Mouse (Mus musculus): ENCODE measurements around the gene Calb2.

Calb2 gene

DNA sequence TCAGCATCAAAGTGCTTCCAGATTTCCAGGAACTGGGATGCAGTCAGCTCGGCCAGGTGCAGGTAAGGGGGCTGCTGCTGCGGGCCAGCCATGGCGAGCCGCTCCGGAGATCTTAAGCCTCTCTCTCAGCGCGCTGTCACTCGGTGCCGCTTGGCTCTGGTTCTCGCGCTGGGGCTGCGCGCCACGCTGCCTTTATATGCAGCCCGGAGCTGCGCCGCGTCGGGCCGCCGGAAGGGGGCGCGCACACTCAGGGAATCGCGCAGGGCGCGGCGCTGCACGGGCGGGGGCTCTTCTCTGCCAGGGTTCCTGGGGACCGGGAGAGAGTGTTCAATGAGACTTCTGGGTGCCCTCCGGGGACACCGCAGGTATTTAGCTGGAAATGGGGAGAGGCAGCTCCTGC lies at the start of gene Calb2:
Gene Calb2, minus strand, starts transcription at position 165 of the 400 bp plus-strand sequence.
- no peak for DNase-seq (ENCODE audit: low read depth)

DNA sequence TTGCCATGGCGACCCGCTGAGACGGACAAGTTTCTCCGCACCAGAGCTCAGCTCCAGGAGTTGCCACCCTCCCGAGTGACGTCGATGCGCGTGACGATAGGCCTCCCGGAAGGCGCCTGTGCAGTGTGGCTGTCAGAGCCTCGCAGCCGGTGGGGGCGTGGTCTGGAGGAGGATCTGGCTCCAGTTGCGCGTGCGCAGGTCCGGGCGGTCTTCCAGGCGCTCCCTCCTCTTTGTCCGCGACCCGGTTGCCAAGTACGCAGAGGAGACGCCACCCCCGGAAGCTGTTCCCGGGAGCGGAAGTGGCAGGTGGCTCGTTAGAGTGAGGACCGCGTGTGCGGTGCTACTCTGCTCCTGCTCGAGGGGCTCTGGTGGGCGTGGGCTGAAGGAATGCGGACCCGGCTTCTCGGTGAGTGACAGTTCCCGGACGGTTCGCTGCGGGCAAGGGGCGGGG lies 49.7 kb upstream of the Calb2 start:
- DNase-seq (ENCODE audit: low read depth) = peak; percentile 98

DNA sequence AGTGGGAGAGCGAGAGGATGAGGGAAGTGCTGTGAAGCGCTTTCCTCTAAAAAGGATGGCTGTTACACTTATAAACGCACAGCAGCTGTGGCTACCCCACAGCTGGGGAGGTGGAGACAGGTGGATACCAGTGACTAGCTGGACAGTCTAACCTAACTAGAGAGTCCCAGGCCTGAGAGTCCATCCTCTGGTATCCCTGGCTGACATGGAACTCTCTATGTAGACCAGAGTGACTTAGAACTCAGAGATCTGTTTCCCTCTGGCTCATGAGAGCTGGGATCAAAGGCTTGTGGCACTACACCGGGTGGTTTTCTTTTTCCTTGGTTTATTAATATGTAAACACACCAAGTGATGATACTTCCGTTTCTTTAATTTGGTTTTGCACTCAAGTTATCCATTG lies 49.2 kb upstream of the Calb2 start:
- DNase-seq (ENCODE audit: low read depth) = no peak

DNA sequence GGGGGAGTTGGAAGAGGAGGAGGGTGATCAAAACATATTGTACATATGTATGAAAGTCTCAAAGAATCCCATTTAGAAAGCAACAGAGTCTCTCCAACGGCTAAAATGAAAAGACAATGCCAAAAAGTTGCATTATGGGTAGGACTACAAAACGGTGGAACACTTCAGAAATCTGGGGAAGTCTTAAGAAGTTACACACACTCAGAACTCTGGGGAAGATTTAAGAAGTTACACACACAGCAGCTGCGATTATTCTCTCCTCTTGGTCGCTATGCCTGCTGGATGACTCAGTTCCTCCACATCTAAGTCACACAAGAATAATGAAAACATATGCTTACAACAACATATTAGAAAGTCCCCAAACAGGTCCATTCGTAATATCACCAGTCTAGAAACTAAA lies 48.2 kb upstream of the Calb2 start:
- DNase-seq (ENCODE audit: low read depth) = peak; percentile 7

DNA sequence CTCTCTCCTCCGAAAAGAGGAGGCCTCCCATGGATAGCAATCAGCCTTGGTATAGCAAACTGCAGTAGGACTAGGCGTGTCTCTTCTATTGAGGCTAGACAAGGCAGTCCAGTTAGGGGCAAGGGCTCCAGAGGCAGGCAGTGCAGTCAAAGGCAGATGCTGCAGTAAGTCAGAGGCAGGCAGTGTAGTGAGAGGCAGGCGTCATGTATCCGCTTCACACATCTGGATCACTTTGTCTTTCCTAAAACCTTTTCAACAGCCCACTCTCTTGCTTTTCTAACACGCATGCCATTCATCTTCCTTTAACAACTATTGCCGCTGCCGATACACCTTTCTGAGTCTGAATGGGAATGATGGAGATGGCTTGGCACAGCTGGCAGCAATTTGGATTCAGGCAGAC lies 47.4 kb upstream of the Calb2 start, which contains the start of gene Cmtr2:
Gene Cmtr2, plus strand, starts transcription at position 301 of the 400 bp plus-strand sequence.
- DNase-seq (ENCODE audit: low read depth) = no peak

DNA sequence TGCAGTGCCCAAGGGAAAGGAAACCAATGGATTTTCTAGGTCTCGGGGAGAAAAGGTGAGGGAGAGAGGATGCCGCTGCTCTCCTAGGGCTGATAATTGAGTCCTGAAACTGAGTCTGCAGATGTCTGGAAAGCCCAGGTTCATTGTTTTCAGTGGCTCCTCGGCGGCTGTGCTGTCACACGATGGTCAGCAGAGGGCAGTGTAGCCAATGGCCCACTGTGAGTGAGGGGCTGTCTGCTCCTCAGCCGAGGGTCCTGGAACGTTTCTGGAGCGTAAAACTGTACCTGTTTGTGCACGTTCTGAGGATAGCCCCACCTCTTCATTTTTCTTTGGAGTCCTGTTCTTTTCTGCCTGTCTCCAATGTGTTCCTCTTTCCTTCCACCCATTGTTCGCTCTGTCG lies 33.8 kb upstream of the Calb2 start:
- no peak for DNase-seq (ENCODE audit: low read depth)

DNA sequence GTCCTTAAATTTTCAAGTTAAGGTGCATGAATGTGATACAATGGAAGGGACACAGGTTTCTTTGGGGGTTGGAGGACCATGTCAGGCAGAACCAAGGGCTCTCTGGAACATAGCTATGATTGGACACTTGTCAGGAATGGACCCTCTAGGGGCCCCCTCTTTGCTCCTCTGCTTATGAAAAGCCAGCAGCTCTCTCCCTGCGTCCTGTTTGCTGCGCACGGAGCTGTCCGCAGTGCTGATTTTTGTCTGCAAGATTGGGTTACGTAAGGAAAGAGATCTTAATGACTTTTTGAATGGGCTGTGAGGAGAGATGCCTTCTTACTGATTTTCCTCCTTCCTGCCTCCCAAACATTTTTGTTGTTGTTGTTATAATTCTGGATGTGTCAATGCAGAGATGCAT lies 28.7 kb upstream of the Calb2 start:
- no peak for DNase-seq (ENCODE audit: low read depth)

DNA sequence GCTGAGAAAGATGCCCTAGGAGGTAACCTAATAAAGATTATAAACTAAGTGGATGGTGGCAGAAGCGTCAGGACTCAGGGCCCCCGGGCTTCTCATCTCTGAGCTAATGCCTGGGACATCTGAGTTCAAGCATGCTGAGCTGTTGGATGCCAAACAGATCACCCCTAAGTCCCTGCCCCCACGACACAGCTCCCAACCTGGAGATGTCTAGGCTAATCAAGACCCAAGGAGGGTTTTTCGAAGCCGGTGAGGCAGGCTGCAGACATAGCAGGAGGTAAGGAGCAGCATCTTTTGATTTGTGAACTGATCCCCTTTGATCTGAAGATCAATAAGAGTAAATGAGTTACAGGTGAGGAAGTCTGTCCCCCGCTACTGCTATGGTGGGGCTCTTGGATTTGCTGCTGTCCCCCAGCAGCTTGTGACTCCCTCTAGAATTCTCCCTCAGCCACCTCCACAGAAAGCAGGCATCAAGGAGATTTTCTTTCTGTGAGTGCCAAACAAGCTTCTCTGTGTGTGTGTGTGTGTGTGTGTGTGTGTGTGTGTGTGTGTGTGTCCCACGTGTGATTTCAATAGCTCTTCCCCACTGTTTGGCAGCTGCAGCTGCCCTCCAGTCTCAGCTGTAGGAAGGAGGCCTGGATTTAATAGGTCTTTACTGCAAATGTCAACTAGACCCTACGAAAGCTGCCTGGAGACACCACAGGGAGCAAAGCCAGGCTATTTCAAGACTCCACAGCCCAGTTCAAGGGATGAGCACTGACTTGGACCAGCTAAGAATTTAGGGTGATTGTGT lies 21.1 kb upstream of the Calb2 start:
- DNase-seq (ENCODE audit: low read depth) = no peak

DNA sequence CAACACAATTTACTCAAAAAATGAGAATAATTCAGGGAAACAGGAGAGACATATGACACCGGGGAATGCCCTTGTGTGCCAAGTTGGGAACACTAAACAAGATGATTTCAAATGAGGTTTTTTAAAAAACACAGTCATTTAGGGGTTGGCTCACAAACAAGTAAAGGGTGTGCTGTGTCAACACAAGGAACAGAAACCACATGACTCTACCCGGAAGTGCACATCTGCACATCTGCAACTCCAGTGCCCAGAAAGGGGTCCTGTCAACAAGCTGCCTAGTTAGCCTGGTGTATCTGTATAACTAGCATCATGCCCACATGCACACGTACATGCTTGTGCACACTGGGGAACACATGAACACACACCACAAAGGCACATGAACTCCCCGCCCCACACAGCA lies 17.5 kb upstream of the Calb2 start:
- DNase-seq (ENCODE audit: low read depth) = no peak

DNA sequence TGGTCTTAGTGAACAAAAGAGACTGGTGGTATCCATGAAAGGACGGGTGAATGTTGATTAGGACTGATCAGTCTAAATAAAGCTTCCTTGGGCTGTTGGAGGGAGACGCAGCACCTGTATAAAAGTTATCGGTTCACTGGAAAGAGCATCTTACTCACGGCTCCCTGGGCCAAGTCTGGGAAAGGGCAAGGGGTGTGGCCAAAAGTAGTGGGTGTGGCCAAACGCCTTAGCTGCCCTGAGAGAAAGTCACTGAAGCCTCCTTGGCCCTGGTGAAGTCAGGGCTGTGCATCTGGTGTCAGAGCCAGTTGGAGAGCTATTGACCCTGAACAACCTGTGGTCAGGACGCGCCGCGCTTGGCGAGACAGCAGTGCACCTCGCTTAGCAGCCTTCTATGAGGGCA lies 15.7 kb upstream of the Calb2 start:
- DNase-seq (ENCODE audit: low read depth) = no peak

DNA sequence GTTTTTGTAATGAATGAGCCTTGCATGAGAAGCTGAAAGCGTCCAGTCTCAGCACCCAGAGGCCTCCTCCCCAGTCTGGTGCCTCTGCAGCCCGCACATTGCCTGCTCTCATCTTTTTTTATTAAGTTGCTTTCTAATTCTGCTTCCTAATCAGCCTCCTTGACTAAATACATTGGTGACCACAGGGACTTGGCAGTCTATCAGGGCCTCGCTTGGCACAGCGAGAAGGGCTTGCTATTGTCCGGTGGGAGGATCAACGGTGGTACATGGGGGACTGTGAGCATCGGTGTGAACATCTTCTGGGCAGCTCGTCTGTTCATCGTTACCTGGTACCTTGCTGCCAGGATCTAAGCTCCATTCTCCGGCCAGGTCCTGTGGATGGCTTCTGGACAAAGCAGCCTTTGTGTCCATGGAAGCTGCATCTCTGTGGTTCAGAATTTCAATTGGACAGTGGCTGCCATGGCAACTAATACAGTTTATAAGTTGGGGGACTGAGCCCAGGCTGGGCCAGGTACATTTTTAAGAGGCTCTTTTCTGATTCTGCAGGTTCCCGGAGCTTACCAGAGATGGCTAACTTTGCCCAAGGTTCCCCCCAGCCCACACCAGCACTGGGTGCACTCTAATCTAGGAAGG lies 14.8 kb upstream of the Calb2 start:
- no peak for DNase-seq (ENCODE audit: low read depth)

DNA sequence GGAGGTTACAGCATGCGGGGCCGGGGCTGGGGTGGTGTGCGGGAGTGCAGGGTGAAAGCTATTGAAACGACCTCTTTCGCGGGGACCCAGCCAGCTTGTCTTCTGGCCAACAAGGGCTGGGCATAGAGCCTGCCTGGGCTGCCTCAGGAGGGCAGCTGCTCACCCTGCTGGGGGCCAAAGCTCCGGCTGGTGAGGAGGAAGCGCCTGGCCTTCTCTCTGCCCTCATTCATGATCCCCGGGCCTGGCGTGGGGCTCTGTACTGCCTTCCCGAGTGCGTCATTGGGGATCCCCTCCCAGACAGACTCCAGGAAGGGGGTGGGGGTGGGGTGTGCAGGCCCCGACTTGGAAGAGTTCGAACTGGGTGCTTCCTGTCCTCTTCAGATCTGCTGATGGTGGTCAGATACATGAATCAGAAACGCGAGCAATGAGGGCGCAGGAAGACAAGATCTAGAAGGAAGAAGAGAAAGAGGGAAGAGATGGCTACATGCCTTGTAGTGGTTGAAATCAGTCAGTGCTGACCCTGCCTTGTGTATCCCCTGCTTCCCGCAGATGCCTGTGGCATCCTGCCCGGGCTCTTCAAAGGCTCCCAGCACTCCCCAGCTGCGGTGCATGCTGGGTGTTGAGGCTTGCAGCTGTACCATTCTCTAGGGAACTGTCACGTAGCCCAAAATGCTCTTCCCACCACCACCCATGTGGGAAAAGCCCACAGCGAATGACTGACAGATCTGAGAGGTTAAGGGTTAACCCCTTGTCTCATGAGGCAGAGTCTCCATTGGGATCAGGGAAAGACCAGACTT lies 9.5 kb upstream of the Calb2 start:
- DNase-seq (ENCODE audit: low read depth) = no peak

DNA sequence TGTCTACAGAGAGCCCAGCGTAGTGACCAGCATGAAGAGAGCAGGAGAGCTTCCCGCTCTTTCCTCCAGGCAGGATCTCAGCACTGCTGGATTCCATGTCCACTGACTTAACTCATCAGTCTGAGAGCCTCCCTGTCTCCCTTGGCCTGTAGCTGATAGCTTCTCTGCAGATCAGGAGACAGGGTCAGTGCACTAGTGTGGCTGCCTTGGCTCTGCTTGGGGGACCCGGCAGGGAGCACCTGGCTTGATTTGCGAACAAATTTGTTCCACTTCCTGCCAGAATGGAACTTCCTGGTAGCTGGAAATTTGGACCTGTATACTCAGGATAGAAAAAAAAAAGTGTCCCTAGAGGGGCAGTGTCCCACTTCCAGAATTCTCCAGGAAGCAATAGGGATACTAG lies 6.8 kb upstream of the Calb2 start:
- no peak for DNase-seq (ENCODE audit: low read depth)

DNA sequence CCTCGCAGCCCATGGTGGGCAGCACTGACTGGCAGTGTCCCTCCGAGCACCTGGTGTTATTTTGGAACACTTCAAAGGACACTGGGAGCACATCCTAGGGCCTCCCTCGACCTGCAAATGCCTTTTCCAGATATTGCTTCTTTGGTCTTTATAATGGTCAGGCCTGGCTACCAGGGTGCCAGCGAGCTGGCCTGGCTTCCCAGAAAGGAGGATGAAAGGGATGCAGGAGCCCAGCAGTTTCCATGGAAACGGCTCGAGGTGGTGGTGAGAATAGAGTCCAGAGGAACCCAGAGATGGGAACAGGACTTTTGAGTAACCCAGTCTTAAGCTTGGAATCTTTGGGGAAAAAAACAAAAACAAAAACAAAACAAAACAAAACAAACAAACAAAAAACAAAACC lies 4.2 kb upstream of the Calb2 start:
- DNase-seq (ENCODE audit: low read depth) = no peak

DNA sequence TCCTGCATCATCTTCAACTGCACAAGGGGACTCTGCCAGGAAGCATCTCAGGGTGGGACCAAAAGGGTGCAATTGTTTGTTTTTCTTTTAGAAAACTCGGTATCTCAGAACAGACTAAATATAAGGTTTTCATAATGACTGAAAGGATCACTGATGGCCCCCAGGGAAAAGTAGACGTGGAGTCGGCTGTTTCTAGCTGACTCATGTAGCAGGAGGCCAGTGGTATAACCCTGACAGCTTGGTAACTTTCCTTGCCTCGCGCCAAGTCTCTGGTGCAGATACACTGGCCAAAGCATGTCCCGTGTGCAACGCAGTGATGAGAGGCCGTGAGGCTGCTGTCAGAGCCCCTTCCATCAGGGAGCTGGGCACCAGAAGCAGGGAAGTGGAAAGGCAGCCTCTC lies 1.7 kb downstream of the Calb2 start:
- DNase-seq (ENCODE audit: low read depth) = no peak

DNA sequence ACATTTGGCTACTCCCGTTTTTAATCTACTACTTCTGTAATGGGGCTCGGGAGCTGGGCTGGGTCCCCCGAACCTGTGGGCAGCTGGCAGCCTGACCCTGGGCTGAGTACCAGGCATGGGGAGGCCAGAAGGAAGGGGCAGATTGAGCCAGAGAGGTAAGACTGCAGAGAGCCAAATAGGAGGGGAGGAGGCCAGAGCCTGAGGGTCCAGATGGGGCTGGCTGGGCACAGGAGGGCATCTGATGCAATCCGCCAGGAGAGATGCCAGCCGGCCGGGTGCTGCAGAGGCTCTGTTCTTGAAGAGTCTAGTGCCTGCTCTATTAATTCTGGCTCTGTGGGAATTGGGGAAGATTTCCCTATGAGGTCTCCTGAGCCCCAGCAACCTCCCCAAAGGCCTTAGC lies 6.0 kb downstream of the Calb2 start:
- DNase-seq (ENCODE audit: low read depth) = no peak

DNA sequence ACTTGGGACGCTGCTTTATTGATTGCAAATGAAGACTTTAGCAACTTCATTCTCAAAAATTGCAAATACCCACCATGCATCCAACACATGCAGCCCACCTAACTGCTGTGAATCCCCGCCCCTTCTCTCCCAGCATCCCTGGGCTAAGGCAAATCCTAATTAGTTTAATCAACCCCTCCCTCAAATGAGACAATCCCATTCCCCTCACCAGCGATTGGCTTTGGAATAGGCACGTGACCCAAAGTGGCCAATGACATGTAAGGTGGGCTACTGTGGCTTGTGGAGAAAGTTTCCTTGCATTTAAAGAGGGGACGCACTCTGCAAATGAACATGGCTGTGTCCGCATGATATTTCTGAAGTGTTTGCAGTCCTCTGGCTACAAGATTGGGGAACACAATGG lies 15.1 kb downstream of the Calb2 start:
- DNase-seq (ENCODE audit: low read depth) = no peak

DNA sequence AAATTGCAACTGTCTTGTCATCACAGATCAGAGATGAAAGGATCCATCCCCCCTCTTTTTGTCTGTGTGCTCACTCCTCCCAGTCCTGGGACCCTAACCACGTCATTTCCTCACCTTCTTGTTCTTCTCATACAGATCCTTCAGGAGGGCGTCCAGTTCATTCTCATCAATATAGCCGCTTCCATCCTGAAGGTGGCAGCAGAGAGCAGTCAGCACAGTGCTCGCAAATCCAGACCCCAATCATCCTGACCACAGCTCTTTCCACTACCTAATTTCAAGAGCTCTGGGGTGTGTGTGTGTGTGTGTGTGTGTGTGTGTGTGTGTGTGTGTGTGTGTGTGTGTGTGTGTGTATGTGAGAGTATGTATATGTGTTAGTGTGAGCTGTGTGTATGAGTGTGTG lies 22.5 kb downstream of the Calb2 start:
- DNase-seq (ENCODE audit: low read depth) = peak; percentile 35

DNA sequence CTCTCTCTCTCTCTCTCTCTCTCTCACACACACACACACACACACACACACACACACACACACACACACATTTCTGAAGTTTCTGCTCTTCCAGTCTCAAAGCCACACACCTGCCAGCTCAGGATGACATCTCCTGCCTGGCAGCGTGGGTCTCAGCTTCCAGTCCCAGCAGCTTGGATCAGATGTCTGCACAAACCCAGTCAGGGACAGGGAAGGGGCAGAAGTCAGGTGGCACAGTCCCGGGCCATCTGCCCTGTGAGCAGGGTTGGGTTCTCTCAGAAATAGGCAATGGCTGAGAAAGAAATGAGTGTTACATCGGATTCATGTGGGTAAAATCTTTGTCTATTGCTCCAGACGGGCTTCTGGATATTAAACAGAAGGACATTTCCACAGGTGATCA lies 27.2 kb downstream of the Calb2 start:
- DNase-seq (ENCODE audit: low read depth) = no peak

DNA sequence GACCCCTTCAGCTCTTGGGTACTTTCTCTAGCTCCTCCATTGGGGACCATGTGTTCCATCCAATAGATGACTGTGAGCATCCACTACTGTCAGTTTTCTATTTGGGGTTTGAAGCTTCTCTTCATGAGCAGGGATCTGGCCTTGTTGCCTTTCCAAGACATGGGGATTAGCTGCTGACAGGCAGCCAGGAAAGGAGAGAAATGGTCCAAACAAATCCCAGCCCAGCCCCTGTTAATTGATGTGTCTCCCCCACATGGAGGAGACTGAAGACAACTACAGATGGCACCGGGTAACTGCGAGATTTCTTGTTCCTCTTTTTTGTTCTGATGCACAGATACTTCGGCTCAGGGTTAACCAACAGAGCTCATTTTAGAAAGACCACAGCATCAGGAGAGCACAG lies 27.9 kb downstream of the Calb2 start:
- no peak for DNase-seq (ENCODE audit: low read depth)

DNA sequence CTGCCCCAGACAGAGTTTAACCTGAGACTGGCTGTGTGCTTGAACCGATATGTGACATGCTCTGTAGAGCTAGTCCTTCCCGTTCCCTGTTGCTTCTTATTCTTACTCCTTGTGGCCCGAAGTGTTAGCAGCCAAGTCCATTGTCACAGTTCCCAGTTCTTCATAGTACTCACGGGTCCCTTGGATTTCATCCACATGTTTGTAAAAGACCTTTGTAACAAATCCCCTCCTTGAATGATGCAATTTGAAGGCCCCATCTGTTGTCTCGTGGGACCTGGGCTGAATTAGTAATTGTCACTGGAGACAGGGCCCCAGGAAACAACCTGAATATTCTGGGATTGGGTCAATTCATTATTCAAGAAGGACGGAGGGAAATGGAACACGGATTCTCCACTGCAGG lies 32.5 kb downstream of the Calb2 start:
- DNase-seq (ENCODE audit: low read depth) = no peak

DNA sequence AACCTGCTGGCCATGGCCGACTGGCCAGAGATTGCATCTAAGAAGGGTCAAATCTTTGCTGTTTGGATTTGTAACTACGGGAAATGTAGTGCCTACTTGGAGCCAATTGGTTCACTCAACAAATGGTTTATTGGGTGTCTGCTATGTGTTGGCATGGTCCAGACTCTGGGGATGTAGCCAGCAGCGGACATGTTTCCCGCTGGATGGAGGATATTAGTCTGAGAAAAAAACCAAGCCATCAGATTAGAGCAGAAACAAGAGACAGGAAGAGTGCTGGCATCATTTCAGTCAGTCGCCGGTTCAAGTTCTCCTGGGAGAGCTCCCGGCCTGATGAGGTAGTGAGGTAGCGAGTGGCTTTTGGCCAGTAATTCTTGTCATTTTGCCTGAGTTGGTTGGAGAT lies 33.8 kb downstream of the Calb2 start:
- DNase-seq (ENCODE audit: low read depth) = no peak

DNA sequence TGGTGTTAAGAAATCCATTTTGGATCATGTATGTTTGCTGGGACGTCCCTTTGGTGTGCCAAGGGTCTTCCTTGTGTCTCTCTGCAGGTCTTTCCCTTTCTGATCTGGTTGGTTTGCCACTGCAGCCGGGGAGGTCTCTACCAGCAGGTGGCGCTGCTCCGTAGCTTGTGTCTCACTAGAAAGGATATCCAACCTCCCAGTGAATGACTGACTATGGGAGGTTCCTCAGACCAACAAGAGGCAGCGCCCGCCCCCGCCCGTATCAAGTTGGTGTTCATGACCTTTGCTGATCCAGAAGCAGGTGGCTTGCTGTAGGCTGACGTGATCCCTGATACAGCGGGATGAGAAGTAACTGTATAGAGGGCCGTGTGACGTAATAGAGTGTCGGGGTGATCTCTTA lies 37.5 kb downstream of the Calb2 start:
- DNase-seq (ENCODE audit: low read depth) = peak; percentile 41

Data from naive thymus-derived CD4-positive, alpha-beta T cell, adult 2 months (primary cell).